Mouse (Mus musculus): ENCODE measurements at regions not wholly inside any gene's neighbourhood (a gene's known extent, or its start where the extent isn't known, plus 50 kb on each side); places are given as distances from the start of the nearest gene placed in this dataset.

- no peak for TF ChIP-seq CTCF (conservative IDR thresholded peaks at IDR 0.05; ENCODE audit: insufficient read depth, insufficient read length, low read depth, low read length)
- no peak for TF ChIP-seq POLR2A (IDR thresholded peaks at IDR 0.05; ENCODE audit: low read depth, low read length)
Measured at GRCm38 (mm10) chr10:101550645-101551044, 130.6 kb upstream of the Mgat4c start.
